Mouse (Mus musculus) limb, embryonic 12.5 days (tissue): ENCODE results near the gene Tmem256. TPM values are rescaled to one million over a fixed set of nuclear protein-coding genes. Genes with fewer than 3 reads are reported as not detected.

Experiments
- ATAC-seq: fragments of 200-750 bp; cut with Nextera tagmentation; 2 replicates; pipeline ENCODE4 v1.8.0; 2017; ENCODE audit warnings: low read depth, moderate TSS enrichment; ENCODE audit not compliant: insufficient number of reproducible peaks, insufficient read depth, low FRiP score, low TSS enrichment
- H3K27ac ChIP-seq: fragments of 300-500 bp; sonication (generic); 2 replicates; pipeline ENCODE4 v1.5.1; 2016; ENCODE audit warnings: mild to moderate bottlenecking, moderate library complexity
- H3K27me3 ChIP-seq: fragments of 300-500 bp; sonication (generic); 2 replicates; pipeline ENCODE4 v1.6.1; 2016; ENCODE audit warnings: mild to moderate bottlenecking, moderate library complexity
- H3K36me3 ChIP-seq: fragments of 300-500 bp; sonication (generic); 2 replicates; pipeline ENCODE4 v1.6.1; 2016; ENCODE audit warnings: mild to moderate bottlenecking, moderate library complexity
- H3K4me1 ChIP-seq: fragments of 300-500 bp; sonication (generic); replicated peaks from 2 replicates; pipeline ENCODE4 v1.6.1; 2016
- H3K4me2 ChIP-seq: fragments of 300-500 bp; sonication (generic); 2 replicates; pipeline ENCODE4 v1.6.1; 2016; ENCODE audit warnings: mild to moderate bottlenecking, moderate library complexity
- H3K4me3 ChIP-seq: fragments of 300-500 bp; sonication (generic); replicated peaks from 2 replicates; pipeline ENCODE4 v1.5.1; 2016; ENCODE audit warnings: mild to moderate bottlenecking
- H3K9ac ChIP-seq: fragments of 300-500 bp; sonication (generic); replicated peaks from 2 replicates; pipeline ENCODE4 v1.6.1; 2016; ENCODE audit warnings: mild to moderate bottlenecking, moderate library complexity
- H3K9me3 ChIP-seq: fragments of 300-500 bp; sonication (generic); 2 replicates; pipeline ENCODE4 v1.6.1; 2016; ENCODE audit warnings: mild to moderate bottlenecking, moderate library complexity
- WGBS: fragments of 180-500 bp; shearing (Covaris S2); methylation state at CpG from one replicate; pipeline ENCODE4 v1.1.7; 2016; 5-methylcytosine and 5-hydroxymethylcytosine counted together
- microRNA-seq: library from miRNA; unstranded; fragments of <30 nt; microRNA quantifications from one replicate; pipeline ENCODE4, GENCODE M21; 2017
- polyA plus RNA-seq: library from polyadenylated mRNA; unstranded; fragments of >200 nt; fragmentation: Nextera tagmentation; extraction: Ambion mirVana; gene quantifications from 2 replicates; pipeline ENCODE4 v1.2.1, GENCODE M21; 2016

Tmem256 gene
- polyA plus RNA-seq, 1 experiment from 2014 or later, result 353 TPM

GRCm38 (mm10) chr11:69886907-69887635 lies 48.8 kb downstream of the Tmem256 start:
- H3K36me3 ChIP-seq, result no peaks in the 10 kb centered on the region
- no peak overlapping the region for H3K4me2 ChIP-seq
- WGBS, result 72% methylated on average over 8 of the region's 8 CpGs
- no peak overlapping the region for H3K27ac ChIP-seq
- no peak for ATAC-seq
- H3K4me1 ChIP-seq, result no peaks in the 10 kb centered on the region
- H3K9ac ChIP-seq, result no peak overlapping the region
- H3K4me3 ChIP-seq, result no peak overlapping the region
- H3K27me3 ChIP-seq, result no peaks in the 10 kb centered on the region
- no peaks in the 10 kb centered on the region for H3K9me3 ChIP-seq

Small RNA genes within 50 kb of the gene (microRNA-seq; reads per million reads assigned to microRNA genes)
- not detected for gene Mir6924

Other genes starting within 250 kb of the Tmem256 start
- gene Atp1b2, start 232.6 kb upstream of the Tmem256 start, polyA plus RNA-seq, result 3.0 and 4.8 TPM in 2 replicates
- not detected in 2 replicates for gene Shbg, start 220.6 kb upstream of the Tmem256 start, polyA plus RNA-seq
- 24.3 and 25.8 TPM in 2 replicates for gene Sat2, start 216.5 kb upstream of the Tmem256 start, polyA plus RNA-seq
- gene Fxr2, start 205.5 kb upstream of the Tmem256 start, polyA plus RNA-seq, result 56.0 and 63.9 TPM in 2 replicates
- 0.68 TPM in 1 of 2 replicates, not detected in the other for gene Sox15, start 183.2 kb upstream of the Tmem256 start, polyA plus RNA-seq
- 62.6 and 64.3 TPM in 2 replicates for gene Mpdu1, start 175.9 kb upstream of the Tmem256 start, polyA plus RNA-seq
- 5.9 and 8.0 TPM in 2 replicates for gene Cd68, start 172.4 kb upstream of the Tmem256 start, polyA plus RNA-seq
- 569 and 701 TPM in 2 replicates for gene Eif4a1, start 166.1 kb upstream of the Tmem256 start, polyA plus RNA-seq
- 132 and 140 TPM in 2 replicates for gene Senp3, start 156.4 kb upstream of the Tmem256 start, polyA plus RNA-seq
- 0.58 and 1.0 TPM in 2 replicates for gene Tnfsf13, start 152.7 kb upstream of the Tmem256 start, polyA plus RNA-seq
- gene Tnfsf12, start 142.7 kb upstream of the Tmem256 start, polyA plus RNA-seq, result 2.2 and 3.7 TPM in 2 replicates
- gene Tnfsfm13, start 142.4 kb upstream of the Tmem256 start, polyA plus RNA-seq, result 1.7 TPM in 2 replicates
- 27.2 and 38.1 TPM in 2 replicates for gene Polr2a, start 79.9 kb upstream of the Tmem256 start, polyA plus RNA-seq
- 0.13 and 0.18 TPM in 2 replicates for gene Slc35g3, start 76.5 kb upstream of the Tmem256 start, polyA plus RNA-seq
- gene Zbtb4, start 72.6 kb upstream of the Tmem256 start, polyA plus RNA-seq, result 1.9 and 2.4 TPM in 2 replicates
- gene Chrnb1, start 42.6 kb upstream of the Tmem256 start, polyA plus RNA-seq, result 15.4 and 17.1 TPM in 2 replicates
- gene Fgf11, start 36.7 kb upstream of the Tmem256 start, polyA plus RNA-seq, result 1.2 and 1.5 TPM in 2 replicates
- gene Tmem102, start 32.9 kb upstream of the Tmem256 start, polyA plus RNA-seq, result 1.6 and 1.8 TPM in 2 replicates
- gene Gm39566, start 23.2 kb upstream of the Tmem256 start, polyA plus RNA-seq, result not detected in 2 replicates
- not detected in 2 replicates for gene Spem2, start 20.0 kb upstream of the Tmem256 start, polyA plus RNA-seq
- gene Spem1, start 16.3 kb upstream of the Tmem256 start, polyA plus RNA-seq, result 0.20 TPM in 1 of 2 replicates, not detected in the other
- 8.4 and 9.1 TPM in 2 replicates for gene Nlgn2, start 730 bp upstream of the Tmem256 start, polyA plus RNA-seq
- 111 and 120 TPM in 2 replicates for gene Plscr3, start 7.9 kb downstream of the Tmem256 start, polyA plus RNA-seq
- 1.6 and 2.3 TPM in 2 replicates for gene Tnk1, start 20.2 kb downstream of the Tmem256 start, polyA plus RNA-seq
- gene Tmem95, start 39.5 kb downstream of the Tmem256 start, polyA plus RNA-seq, result not detected in 2 replicates
- 3.7 and 4.4 TPM in 2 replicates for gene Kctd11, start 42.9 kb downstream of the Tmem256 start, polyA plus RNA-seq
- 0.90 and 1.5 TPM in 2 replicates for gene Acap1, start 57.0 kb downstream of the Tmem256 start, polyA plus RNA-seq
- 30.4 and 32.8 TPM in 2 replicates for gene 2810408A11Rik, start 62.5 kb downstream of the Tmem256 start, polyA plus RNA-seq
- 10.9 and 12.7 TPM in 2 replicates for gene Neurl4, start 62.6 kb downstream of the Tmem256 start, polyA plus RNA-seq
- 92.0 and 93.5 TPM in 2 replicates for gene Gps2, start 75.4 kb downstream of the Tmem256 start, polyA plus RNA-seq
- 1,762 and 1,851 TPM in 2 replicates for gene Eif5a, start 83.4 kb downstream of the Tmem256 start, polyA plus RNA-seq
- 14.0 and 15.5 TPM in 2 replicates for gene Ybx2, start 97.3 kb downstream of the Tmem256 start, polyA plus RNA-seq
- 34.1 and 35.7 TPM in 2 replicates for gene Slc2a4, start 109.7 kb downstream of the Tmem256 start, polyA plus RNA-seq
- gene Cldn7, start 126.3 kb downstream of the Tmem256 start, polyA plus RNA-seq, result 15.7 and 18.1 TPM in 2 replicates
- gene Ctdnep1, start 142.6 kb downstream of the Tmem256 start, polyA plus RNA-seq, result 24.5 and 27.8 TPM in 2 replicates
- gene Elp5, start 144.0 kb downstream of the Tmem256 start, polyA plus RNA-seq, result 124 and 126 TPM in 2 replicates
- gene Gabarap, start 152.6 kb downstream of the Tmem256 start, polyA plus RNA-seq, result 398 and 426 TPM in 2 replicates
- 102 and 108 TPM in 2 replicates for gene Phf23, start 157.3 kb downstream of the Tmem256 start, polyA plus RNA-seq
- 69.4 and 69.5 TPM in 2 replicates for gene Dvl2, start 162.1 kb downstream of the Tmem256 start, polyA plus RNA-seq
- 65.9 and 67.1 TPM in 2 replicates for gene Acadvl, start 176.9 kb downstream of the Tmem256 start, polyA plus RNA-seq
- gene Dlg4, start 178.4 kb downstream of the Tmem256 start, polyA plus RNA-seq, result 10.6 and 13.6 TPM in 2 replicates
- gene Asgr1, start 215.6 kb downstream of the Tmem256 start, polyA plus RNA-seq, result 1.5 and 2.3 TPM in 2 replicates